Mouse (Mus musculus) left cerebral cortex, postnatal 25 days (tissue): Measurements from ENCODE around the gene Twsg1. TPM values are rescaled to one million over a fixed set of nuclear protein-coding genes. Genes with fewer than 3 reads are reported as not detected.

ENCODE experiments used
- DNase-seq, 2 experiments: peaks; one replicate each; pipeline ENCODE4 v3.0.0; 2022; ENCODE audit warnings: low spot score in 2 of 2, mixed read lengths in 1 of 2
- intact Hi-C: fragments of 180-260 bp; cut with DNase I; formaldehyde crosslinking; loops from one replicate; pipeline ENCODE4 v1.15.1; 2025
- total RNA-seq, 2 experiments: library from RNA; stranded (reverse); gene quantifications; 2 replicates each; pipeline ENCODE4 v1.2.3; 2021

Gene Twsg1
- total RNA-seq, 2 experiments from 2014 or later, result 25.2 to 30.1 TPM

DNA sequence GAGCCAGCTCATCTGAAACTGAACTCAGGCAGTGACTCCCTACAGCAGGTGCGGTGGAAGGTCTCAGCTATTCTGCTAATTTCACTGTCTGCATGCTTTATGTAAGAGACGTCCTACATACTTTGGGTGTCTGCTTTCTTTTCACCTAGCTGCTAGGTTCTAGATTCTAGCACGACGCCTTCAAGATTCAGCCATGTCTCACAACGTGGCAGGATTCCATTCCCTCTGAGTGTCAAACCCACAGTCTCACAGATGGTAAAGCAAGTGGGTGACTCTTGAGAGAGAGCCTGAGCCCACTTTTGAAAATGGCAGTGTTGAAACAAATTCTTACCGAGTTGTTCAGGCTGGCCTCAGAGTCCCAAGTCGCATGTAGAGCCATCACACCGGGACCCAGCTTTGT, 47.2 kb downstream of the Twsg1 start:
- intact Hi-C loops, result no loop called here
- peak in 1 of 2 experiments; percentile 87 for DNase-seq

DNA sequence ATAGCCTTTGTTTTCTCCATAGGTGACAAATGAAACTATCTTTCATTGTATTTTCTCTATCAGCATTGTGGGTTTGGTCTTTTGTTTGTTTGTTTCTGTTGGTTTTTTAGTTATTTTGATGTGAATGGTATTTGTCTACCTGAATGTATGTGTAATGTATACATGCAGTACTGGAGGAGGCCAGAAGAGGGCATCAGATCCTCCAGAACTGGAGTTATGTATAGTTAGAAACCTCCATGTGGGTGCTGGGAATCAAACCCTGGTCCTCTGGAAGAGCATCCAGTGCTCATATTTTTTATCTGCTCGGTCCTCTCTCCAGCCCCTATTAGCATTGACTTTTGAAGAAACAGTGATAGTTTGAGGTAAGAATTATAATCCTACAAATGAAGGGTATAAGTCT, 48.0 kb downstream of the Twsg1 start:
- no peak for DNase-seq
- intact Hi-C loops, result no loop called here

- peak in 1 of 2 experiments; percentile 58 for DNase-seq
- intact Hi-C loops, result no loop called here
Observed at GRCm38 (mm10) chr17:65902281-65902680, 48.7 kb downstream of the Twsg1 start.

DNA sequence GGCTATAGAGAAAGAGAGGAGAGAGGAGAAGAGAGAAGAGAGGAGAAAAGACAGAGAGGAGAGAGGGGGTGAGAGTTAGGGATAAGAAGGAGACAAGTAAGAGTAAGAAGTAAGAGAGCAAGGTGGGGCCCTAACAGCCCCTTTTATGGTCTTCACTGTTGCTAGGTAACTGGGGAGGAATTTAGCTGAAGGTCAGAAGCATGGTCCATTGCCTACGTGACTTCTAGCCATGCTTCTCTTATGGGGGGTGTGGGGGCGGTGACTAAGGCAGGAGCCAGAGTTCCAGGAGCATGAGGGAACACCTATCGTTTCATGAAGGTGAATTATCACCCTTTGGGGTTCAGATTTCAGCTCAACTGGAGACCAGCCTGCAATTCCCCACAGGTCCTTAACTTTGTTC, 55.0 kb downstream of the Twsg1 start:
- intact Hi-C loops, result no loop called here
- DNase-seq, result no peak

DNA sequence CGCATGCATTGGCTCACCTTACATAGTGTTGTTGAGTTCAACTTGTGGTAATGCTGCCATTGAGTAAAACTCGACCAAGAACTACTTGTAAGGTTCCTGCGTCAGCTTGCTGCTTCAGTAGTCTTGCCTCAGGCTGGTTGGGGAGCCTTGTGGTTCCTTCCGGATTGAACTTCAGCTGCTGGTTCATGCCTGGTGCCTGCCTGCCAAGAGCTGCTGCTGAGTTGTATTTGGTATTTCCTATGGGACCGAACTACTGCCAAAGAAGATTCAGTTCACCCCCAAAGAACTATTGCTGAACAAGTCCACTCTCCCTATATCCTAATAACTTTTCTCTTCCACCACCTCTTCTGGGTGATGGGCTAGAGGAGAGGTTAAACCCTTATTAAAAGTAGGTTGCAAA, 61.5 kb downstream of the Twsg1 start:
- intact Hi-C loops, result no loop called here
- DNase-seq, result no peak

GRCm38 (mm10) chr17:65886571-65886970, 64.5 kb downstream of the Twsg1 start:
- intact Hi-C loops, result no loop called here
- DNase-seq, result no peak

GRCm38 (mm10) chr17:65885697-65886529, 65.1 kb downstream of the Twsg1 start, which contains the start of gene Ralbp1:
Gene Ralbp1, minus strand, starts transcription at chr17:65885798.
- intact Hi-C loops, result loop anchor here (1.0 kb wide), 1 partner anchor 64 kb away; no protein-coding TSS in a partner anchor
- DNase-seq, result peak; percentile 49 to 55

DNA sequence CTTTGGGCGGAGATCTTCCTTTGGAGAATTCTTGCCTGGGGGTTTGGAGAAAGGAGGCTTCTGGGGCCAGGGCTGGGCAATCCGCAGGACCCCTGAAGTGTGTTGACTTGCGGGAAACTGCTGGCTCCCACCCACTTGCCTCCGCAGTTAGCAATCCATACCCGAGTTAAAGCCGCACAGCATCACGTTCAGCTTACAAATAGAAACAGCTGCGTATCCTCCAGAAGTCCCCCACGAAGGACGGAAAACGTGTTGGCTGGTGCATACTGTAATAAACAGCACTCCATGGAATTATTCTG, 65.7 kb downstream of the Twsg1 start:
- intact Hi-C loops, result loop anchor here (1.0 kb wide), 1 partner anchor 65 kb away; no protein-coding TSS in a partner anchor

GRCm38 (mm10) chr17:65884691-65885397, 66.2 kb downstream of the Twsg1 start:
- intact Hi-C loops, result loop anchor here (1.0 kb wide), 1 partner anchor 65 kb away; no protein-coding TSS in a partner anchor
- DNase-seq, result peak; percentile 100

More for the DNA sequence above, 65.7 kb downstream of the Twsg1 start:
- DNase-seq, result no peak

DNA sequence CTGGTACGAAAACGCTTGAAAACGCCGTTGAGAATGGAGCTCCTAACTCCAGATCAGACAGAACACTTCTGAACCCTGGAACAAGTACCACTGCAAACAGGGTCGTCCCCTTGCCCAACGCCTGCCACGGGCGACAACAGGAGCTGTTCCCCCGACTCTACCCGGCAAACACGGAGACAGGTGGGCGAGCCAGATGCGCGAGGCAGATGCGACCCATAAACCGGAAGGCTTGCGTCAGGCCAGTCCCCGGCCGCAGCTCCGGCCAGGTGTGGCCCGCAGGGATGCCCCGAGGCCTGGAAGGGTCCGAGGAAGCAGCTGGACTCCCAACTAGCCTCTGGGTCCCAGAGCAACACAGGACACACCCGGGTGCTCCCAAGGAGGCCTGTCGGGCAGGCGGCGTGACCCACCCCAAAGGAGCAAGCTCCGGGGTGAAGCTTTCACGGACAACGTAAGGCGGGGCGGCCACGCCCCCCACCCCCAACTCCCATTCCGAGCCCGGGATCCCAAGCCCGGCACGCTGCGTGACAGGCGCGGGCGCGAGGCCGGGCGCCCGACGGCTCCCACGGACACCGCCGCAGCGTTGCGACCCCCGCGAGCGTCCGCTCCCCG, 66.9 kb downstream of the Twsg1 start:
- intact Hi-C loops, result no loop called here
- DNase-seq, result peak; percentile 30 to 47

DNA sequence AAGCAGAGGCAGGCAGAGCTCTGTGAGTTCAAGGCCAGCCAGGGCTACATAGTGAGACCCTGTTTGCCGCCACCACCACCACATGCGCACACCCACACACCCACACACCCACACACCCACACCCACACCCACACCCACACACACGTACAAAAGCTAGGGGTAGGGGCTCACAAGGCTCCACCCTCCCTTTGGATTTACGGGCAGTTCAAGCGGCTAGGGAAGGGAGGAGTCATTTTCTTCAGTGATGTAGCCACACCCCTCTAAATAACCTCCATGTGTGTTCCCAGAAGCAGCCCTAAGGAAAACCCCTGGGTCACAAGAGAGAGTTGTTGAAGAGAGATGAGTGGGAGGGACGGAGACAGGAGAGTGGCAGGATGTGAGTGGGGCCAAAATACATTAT, 74.0 kb downstream of the Twsg1 start:
- no peak for DNase-seq
- intact Hi-C loops, result no loop called here

GRCm38 (mm10) chr17:65873834-65874233, 77.2 kb downstream of the Twsg1 start:
- DNase-seq, result no peak

GRCm38 (mm10) chr17:65873156-65873555, 77.9 kb downstream of the Twsg1 start:
- intact Hi-C loops, result no loop called here
- DNase-seq, result no peak

More at GRCm38 (mm10) chr17:65873834-65874233, 77.2 kb downstream of the Twsg1 start:
- intact Hi-C loops, result no loop called here

GRCm38 (mm10) chr17:65872652-65873051, 78.4 kb downstream of the Twsg1 start:
- DNase-seq, result no peak
- intact Hi-C loops, result no loop called here

- intact Hi-C loops, result no loop called here
- DNase-seq, result no peak
Observed at GRCm38 (mm10) chr17:65872051-65872450, 79.0 kb downstream of the Twsg1 start.

Other genes starting within 250 kb of the Twsg1 start
- gene Rab31, start 178.5 kb downstream of the Twsg1 start, total RNA-seq, result 10 to 100 TPM; 64.1 to 65.5 TPM
- gene Ppp4r1, start 168.7 kb downstream of the Twsg1 start, total RNA-seq, result 10 to 100 TPM; 41.7 to 57.5 TPM
- 10 to 100 TPM; 53.1 to 57.8 TPM for gene Ralbp1, start 65.4 kb downstream of the Twsg1 start, total RNA-seq
- 100 to 1,000 TPM; 168 to 176 TPM for gene Ankrd12, start 125.9 kb upstream of the Twsg1 start, total RNA-seq
- gene Ndufv2, start 150.3 kb upstream of the Twsg1 start, total RNA-seq, result 100 to 1,000 TPM; 232 to 243 TPM
- gene Washc1, start 160.3 kb upstream of the Twsg1 start, total RNA-seq, result 10 to 100 TPM; 35.8 to 41.3 TPM
- gene Ddx11, start 172.3 kb upstream of the Twsg1 start, total RNA-seq, result 1 to 10 TPM; 1.3 to 2.0 TPM